Comparison of ENCODE assay signal across 9 mouse cellular contexts in the genomic region with DNA sequence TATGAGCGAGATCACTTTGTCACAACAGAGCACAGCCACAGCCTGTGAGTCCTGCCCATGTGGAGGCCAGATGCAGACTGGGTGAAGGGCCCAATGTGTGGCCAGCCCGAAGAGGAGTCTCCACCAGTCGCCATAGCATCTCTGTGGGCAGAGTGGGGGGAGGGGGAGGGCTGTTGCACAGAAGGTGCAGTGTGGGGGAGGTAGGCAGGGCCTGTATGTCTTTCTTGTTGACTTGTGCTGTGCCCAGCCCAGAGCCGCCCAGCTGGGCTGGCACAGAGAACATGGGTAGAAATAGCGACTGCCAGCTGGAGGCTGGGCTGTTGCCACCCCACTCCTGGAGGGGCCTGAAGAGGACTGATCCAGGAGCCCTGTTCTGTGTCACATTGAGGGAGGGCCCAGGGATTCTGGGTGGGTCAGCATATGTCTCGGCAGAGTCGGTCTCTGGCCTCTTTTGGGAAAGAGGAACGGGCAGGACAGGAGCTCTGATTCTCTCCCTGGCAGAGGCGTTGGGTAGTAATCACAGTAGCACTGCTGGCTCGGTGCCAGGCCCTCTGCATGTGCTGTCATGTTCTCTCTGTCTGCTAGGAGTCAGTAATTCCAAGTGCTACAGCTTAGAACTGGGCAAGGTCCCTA. TPM values are rescaled to one million over a fixed set of nuclear protein-coding genes. Genes with fewer than 3 reads are reported as not detected.
A peak's percentile ranks its signal among the peaks of the same experiment; 100 is the strongest.
DNase-seq lines count a peak whose midpoint lies in the region; ATAC-seq lines count a peak whose summit lies in the region.
"Had no signal": no experiment of that assay in that cellular context is flagged by ENCODE, and none has a peak within 500 bp of the region (broad histone marks: within the 10 kb centered on the region; RNA-seq: fewer than 3 reads in every experiment).

No protein-coding gene starts in this region.

- peak overlapping the region; percentile 58 for H3K9ac ChIP-seq in embryonic facial prominence, embryonic 13.5 days
- peak overlapping the region; percentile 43 for H3K9ac ChIP-seq in neural tube, embryonic 13.5 days

- peak overlapping the region; percentile 2; the same call in 1 of the 2 replicates for H3K4me3 ChIP-seq in embryonic facial prominence, embryonic 13.5 days
- no peak overlapping the region for H3K4me3 ChIP-seq in neural tube, embryonic 13.5 days

- peak; percentile 15; the same call in 1 of the 2 replicates for ATAC-seq in embryonic facial prominence, embryonic 13.5 days (ENCODE audit: insufficient number of reproducible peaks, insufficient read depth, low FRiP score, low TSS enrichment, low read depth)
- ATAC-seq in neural tube, embryonic 13.5 days (ENCODE audit: low read depth) = peak; percentile 68
- ATAC-seq in monocyte, adult 5-6 weeks (replicated peaks; ENCODE audit: insufficient number of reproducible peaks, low FRiP score, low TSS enrichment, poor library complexity, severe bottlenecking) = no peak

- H3K27me3 ChIP-seq in embryonic facial prominence, embryonic 13.5 days = no peaks in the 10 kb centered on the region
- H3K27me3 ChIP-seq in neural tube, embryonic 13.5 days = no peaks in the 10 kb centered on the region

- DNase-seq in embryo, embryonic 11 days = peak; percentile 47
- DNase-seq in embryo, embryonic 10.5 days (ENCODE audit: low spot score) = no peak
- peak; percentile 59 for DNase-seq in heart, adult 8-10 months (ENCODE audit: low spot score)
- DNase-seq in kidney, adult 18-20 months = peak; percentile 58
- peak; percentile 98 for DNase-seq in left cerebral cortex, postnatal 4 days

- 30% methylated on average over 10 of the region's 10 CpGs for WGBS in embryonic facial prominence, embryonic 13.5 days
- 35% methylated on average over 10 of the region's 10 CpGs for whole genome bisulfite sequencing in neural tube, embryonic 13.5 days

- H3K36me3 ChIP-seq in embryonic facial prominence, embryonic 13.5 days = peaks cover 14% of the 10 kb centered on the region
- H3K36me3 ChIP-seq in neural tube, embryonic 13.5 days = no peaks in the 10 kb centered on the region; the same call in 1 of the 2 replicates

- intact Hi-C loops in left cerebral cortex, postnatal 4 days (cut with DNase I) = no loop called here

- no peaks in the 10 kb centered on the region for H3K9me3 ChIP-seq in embryonic facial prominence, embryonic 13.5 days
- no peaks in the 10 kb centered on the region for H3K9me3 ChIP-seq in neural tube, embryonic 13.5 days

- peak overlapping the region; percentile 26 for H3K4me2 ChIP-seq in embryonic facial prominence, embryonic 13.5 days
- H3K4me2 ChIP-seq in neural tube, embryonic 13.5 days = peak overlapping the region; percentile 11; the same call in 1 of the 2 replicates

- peaks cover 70% of the 10 kb centered on the region for H3K4me1 ChIP-seq in embryonic facial prominence, embryonic 13.5 days
- peaks cover 83% of the 10 kb centered on the region for H3K4me1 ChIP-seq in neural tube, embryonic 13.5 days (replicated peaks)

- H3K27ac ChIP-seq in embryonic facial prominence, embryonic 13.5 days = peak overlapping the region; percentile 80
- peak overlapping the region; percentile 88 for H3K27ac ChIP-seq in neural tube, embryonic 13.5 days (replicated peaks)

RNA-seq across cellular contexts. Expression of gene Ncs1, which starts 18.2 kb away (rescaled TPM):
- polyA plus RNA-seq in embryonic facial prominence, embryonic 13.5 days (2015; fragmentation: Nextera tagmentation; extraction: Ambion mirVana) = 45.7 and 47.9 TPM in 2 replicates
- total RNA-seq in heart, adult 8-10 months (2022) = 10 to 100 TPM; 10.0 to 16.2 (median 14.1) TPM
- total RNA-seq in left cerebral cortex, postnatal 4 days (2021) = 100 to 1,000 TPM; 161 to 162 TPM
- 137 and 153 TPM in 2 replicates for polyA plus RNA-seq in neural tube, embryonic 13.5 days (2015; fragmentation: Nextera tagmentation; extraction: Ambion mirVana)
- total RNA-seq in monocyte, adult 5-6 weeks (2017) = not detected in 3 replicates

RNA-seq across cellular contexts. Expression of gene Hmcn2, which starts 50.4 kb away (rescaled TPM):
- 0.22 TPM in 1 of 2 replicates, not detected in the other for polyA plus RNA-seq in embryonic facial prominence, embryonic 13.5 days (2015; fragmentation: Nextera tagmentation; extraction: Ambion mirVana)
- 1 to 10 TPM; 4.4 to 9.4 (median 7.9) TPM for total RNA-seq in heart, adult 8-10 months (2022)
- total RNA-seq in left cerebral cortex, postnatal 4 days (2021) = under 1 TPM; 0.42 to 0.72 TPM
- 0.06 and 0.32 TPM in 2 replicates for polyA plus RNA-seq in neural tube, embryonic 13.5 days (2015; fragmentation: Nextera tagmentation; extraction: Ambion mirVana)
- not detected in 3 replicates for total RNA-seq in monocyte, adult 5-6 weeks (2017)
- total RNA-seq: common myeloid progenitor, adult 5-6 weeks had no signal

Comparison
In these comparisons a context has a peak if more than half of its experiments do, and no peak if none do; other contexts are left out.
1. RNA of gene Ncs1, which starts 18.2 kb away (total RNA-seq): 161 to 162 TPM in left cerebral cortex, postnatal 4 days and 10.0 to 16.2 TPM in heart, adult 8-10 months; not detected in monocyte, adult 5-6 weeks; every median in the first group is over 10 times any median in the second.